Mouse (Mus musculus) heart, embryonic 16.5 days (tissue): ENCODE measurements around the gene Derl3. TPM values are rescaled to one million over a fixed set of nuclear protein-coding genes. Genes with fewer than 3 reads are reported as not detected.
"Not testable (repeated sequence)": the region's sequence is repeated elsewhere in the genome, so short reads cannot be mapped to it uniquely, and the experiment has no call there.

Experiments used
- ATAC-seq: fragments of 200-750 bp; cut with Nextera tagmentation; replicated peaks from 2 replicates; pipeline ENCODE4 v1.8.0; 2017; ENCODE audit warnings: moderate number of reproducible peaks; ENCODE audit not compliant: insufficient read depth, low FRiP score; ENCODE audit errors: extremely low read depth
- H3K27ac ChIP-seq: fragments of 300-500 bp; sonication (generic); 2 replicates; pipeline ENCODE4 v1.5.1; 2014; ENCODE audit warnings: mild to moderate bottlenecking, low read length, control low read depth, moderate library complexity
- H3K27me3 ChIP-seq: fragments of 300-500 bp; sonication (generic); 2 replicates; pipeline ENCODE4 v1.6.1; 2014; ENCODE audit warnings: low read length, mixed read lengths; ENCODE audit not compliant: control insufficient read depth, insufficient read depth
- H3K36me3 ChIP-seq: fragments of 300-500 bp; sonication (generic); 2 replicates; pipeline ENCODE4 v1.6.1; 2014; ENCODE audit not compliant: control insufficient read depth, insufficient read depth
- H3K4me1 ChIP-seq: fragments of 300-500 bp; sonication (generic); 2 replicates; pipeline ENCODE4 v1.6.1; 2014; ENCODE audit warnings: low read length, mixed read lengths; ENCODE audit not compliant: control insufficient read depth, insufficient read depth
- H3K4me2 ChIP-seq: fragments of 300-500 bp; sonication (generic); 2 replicates; pipeline ENCODE4 v1.6.1; 2014; ENCODE audit warnings: low read depth, mild to moderate bottlenecking, control low read depth, low read length
- H3K4me3 ChIP-seq: fragments of 300-500 bp; sonication (generic); 2 replicates; pipeline ENCODE4 v1.5.1; 2014; ENCODE audit warnings: mild to moderate bottlenecking, control low read depth, low read length
- H3K9ac ChIP-seq: fragments of 300-500 bp; sonication (generic); 2 replicates; pipeline ENCODE4 v1.6.1; 2014; ENCODE audit warnings: low read length, control low read depth
- H3K9me3 ChIP-seq: fragments of 300-500 bp; sonication (generic); replicated peaks from 2 replicates; pipeline ENCODE4 v1.6.1; 2016; ENCODE audit warnings: low read length; ENCODE audit not compliant: control insufficient read depth
- WGBS: fragments of 180-500 bp; shearing (Covaris S2); extraction: QIAGEN DNeasy Blood & Tissue Kit; methylation state at CpG from one replicate; pipeline ENCODE4 v1.1.7; 2014; 5-methylcytosine and 5-hydroxymethylcytosine counted together
- polyA plus RNA-seq: library from polyadenylated mRNA; unstranded; fragments of >200 nt; fragmentation: Nextera tagmentation; extraction: Ambion mirVana; gene quantifications from 2 replicates; pipeline ENCODE4 v1.2.1, GENCODE M21; 2015

Gene Derl3
- polyA plus RNA-seq, 1 experiment from 2014 or later, result 1.2 TPM

DNA sequence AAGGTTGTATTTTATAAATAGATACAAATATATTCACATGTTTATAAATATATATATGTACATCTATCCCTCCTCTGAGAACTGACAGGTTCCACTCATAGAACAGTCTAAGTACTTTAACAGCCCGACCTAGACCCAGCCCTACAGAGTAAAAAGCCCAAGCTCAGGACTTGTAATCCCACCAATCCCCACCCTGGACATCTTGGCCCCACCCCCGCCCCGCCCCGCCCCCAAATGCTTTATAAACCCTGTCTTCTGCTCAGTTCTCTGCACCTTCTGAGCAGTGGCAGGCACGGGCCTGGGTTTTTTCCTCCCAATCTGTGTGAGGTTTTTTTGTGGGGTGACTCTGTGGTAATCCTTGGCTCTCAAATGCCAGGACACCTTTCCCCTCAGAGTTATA is 39.1 kb upstream of the Derl3 start:
- Histone ChIP-seq H3K4me1 (peaks cover 11% of the 10 kb centered on the region), H3K4me2 (no peak overlapping the region), H3K9me3 (no peaks in the 10 kb centered on the region), H3K4me3 (no peak overlapping the region), H3K27ac (no peak overlapping the region), H3K36me3 (peaks cover 14% of the 10 kb centered on the region), H3K27me3 (no peaks in the 10 kb centered on the region), H3K9ac (no peak overlapping the region)
- ATAC-seq, result no peak
- WGBS, result 36% methylated on average over 5 of the region's 5 CpGs

DNA sequence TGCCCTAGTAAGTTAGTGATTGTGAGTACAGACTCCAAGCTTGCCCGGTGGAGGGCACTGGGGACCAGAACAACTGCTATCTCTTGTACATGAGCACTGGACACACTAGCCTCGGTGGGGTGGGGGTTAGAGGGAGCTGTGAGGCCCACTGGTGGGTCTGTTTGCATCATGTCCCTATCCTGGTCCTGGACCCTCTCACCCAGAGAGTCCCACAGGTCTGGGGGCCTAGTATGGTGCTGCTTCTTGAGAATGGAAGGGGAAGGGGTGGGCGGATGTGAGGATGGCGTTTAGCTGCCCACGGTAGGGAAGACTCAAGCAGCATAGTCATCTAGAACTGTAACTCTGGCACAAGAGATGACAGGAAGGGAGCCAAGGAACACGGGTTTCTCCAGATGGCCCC is 38.4 kb upstream of the Derl3 start:
- WGBS, result 62% methylated on average over 6 of the region's 6 CpGs

DNA sequence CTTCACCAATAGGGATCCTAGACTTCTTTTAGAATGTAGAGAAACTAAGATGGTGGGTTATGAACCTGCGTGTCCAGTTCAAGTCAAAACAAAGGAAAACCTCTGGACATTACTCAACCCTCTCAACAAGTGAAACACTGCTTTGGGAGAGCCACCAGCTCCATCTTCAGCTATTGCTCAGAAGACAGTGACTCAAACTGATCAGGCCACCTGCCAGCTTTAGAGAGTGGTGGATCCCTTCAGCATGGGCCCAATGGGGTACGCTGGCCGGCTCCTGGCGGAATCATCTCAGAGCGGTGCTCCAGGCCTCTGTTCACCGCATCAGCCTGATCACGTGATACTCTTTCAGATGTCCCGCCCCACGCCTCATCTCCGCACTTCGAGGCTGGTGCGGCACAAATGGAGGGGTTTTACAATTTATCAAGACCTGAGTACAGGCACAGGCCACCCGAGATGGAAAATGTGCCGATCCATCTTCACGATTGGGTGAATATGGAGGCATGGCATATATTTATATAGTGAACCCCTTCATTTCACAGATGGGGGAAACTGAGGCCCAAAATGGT is 37.7 kb upstream of the Derl3 start:
- ATAC-seq, result no peak
- no peak overlapping the region for H3K4me3 ChIP-seq
- no peak overlapping the region for H3K27ac ChIP-seq
- H3K4me1 ChIP-seq, result peaks cover 16% of the 10 kb centered on the region
- H3K9ac ChIP-seq, result no peak overlapping the region
- 86% methylated on average over 15 of the region's 15 CpGs for WGBS
- no peaks in the 10 kb centered on the region for H3K27me3 ChIP-seq
- H3K4me2 ChIP-seq, result no peak overlapping the region
- H3K9me3 ChIP-seq, result no peaks in the 10 kb centered on the region
- H3K36me3 ChIP-seq, result peaks cover 14% of the 10 kb centered on the region

More for the DNA sequence above, 38.4 kb upstream of the Derl3 start:
- no peaks in the 10 kb centered on the region for H3K9me3 ChIP-seq
- no peak overlapping the region for H3K27ac ChIP-seq
- no peak overlapping the region for H3K4me3 ChIP-seq
- H3K9ac ChIP-seq, result no peak overlapping the region
- no peak for ATAC-seq
- peaks cover 13% of the 10 kb centered on the region for H3K4me1 ChIP-seq
- peaks cover 14% of the 10 kb centered on the region for H3K36me3 ChIP-seq
- no peak overlapping the region for H3K4me2 ChIP-seq
- no peaks in the 10 kb centered on the region for H3K27me3 ChIP-seq

DNA sequence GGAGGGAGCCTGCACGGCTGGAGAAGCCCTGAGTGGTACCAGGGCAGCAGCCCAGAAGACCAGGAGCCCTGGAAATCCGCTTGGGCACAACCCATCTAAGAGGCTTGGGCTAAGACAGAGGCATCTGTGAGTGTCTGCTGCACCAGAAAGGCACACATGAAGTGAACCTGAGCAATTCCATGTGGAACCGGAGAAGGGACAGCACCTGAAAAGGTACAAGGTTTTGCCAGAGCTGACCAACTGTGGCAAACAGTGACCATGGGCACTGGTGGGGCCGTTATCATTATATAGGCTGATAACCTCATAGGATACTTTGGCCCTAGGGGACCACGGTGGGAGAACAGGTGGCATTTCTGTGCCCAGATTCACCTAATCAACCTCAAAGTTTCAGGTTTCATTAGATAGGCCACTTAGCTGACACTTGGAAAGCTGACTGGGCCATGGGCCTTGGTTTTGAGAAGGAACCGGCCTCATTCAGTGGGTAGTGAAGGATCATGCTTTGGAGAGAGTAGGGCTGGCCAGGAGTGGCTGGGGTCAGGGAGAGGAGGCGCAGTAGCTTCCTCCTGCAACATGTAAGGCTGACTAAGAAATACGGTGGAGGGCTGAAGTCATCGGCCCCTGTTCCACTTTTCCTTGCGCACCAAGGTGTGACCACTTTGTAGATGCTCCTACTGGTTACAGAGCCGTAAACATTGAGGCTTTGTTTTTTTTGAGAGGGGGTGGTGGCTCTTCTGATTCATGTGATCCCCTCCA is 36.9 kb upstream of the Derl3 start:
- Histone ChIP-seq H3K27ac (no peak overlapping the region), H3K9ac (no peak overlapping the region), H3K36me3 (peaks cover 14% of the 10 kb centered on the region), H3K4me3 (no peak overlapping the region), H3K4me2 (no peak overlapping the region), H3K4me1 (peaks cover 25% of the 10 kb centered on the region), H3K9me3 (no peaks in the 10 kb centered on the region), H3K27me3 (no peaks in the 10 kb centered on the region)
- 78% methylated on average over 11 of the region's 11 CpGs for WGBS
- ATAC-seq, result no peak

DNA sequence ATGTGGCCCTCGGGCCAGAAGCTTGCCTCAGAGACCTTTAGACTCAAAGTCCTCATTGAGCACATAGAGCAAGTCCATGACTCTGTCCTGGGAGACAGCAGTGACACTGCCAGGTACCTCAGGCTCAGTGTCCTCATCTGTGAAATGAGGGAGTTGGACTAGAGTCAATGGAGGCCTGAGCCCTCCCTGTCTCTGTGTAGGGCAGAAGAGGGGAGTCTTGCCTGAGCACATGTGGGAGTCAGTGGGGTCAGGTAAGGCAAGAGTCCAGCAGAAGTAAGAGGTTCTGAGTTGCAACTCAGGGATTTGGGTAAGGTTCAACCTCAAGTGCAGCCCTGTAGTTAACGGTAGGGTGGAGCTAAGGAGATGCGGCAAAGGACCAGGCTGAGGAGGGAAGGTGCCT is 36.2 kb upstream of the Derl3 start:
- H3K27ac ChIP-seq, result no peak overlapping the region

DNA sequence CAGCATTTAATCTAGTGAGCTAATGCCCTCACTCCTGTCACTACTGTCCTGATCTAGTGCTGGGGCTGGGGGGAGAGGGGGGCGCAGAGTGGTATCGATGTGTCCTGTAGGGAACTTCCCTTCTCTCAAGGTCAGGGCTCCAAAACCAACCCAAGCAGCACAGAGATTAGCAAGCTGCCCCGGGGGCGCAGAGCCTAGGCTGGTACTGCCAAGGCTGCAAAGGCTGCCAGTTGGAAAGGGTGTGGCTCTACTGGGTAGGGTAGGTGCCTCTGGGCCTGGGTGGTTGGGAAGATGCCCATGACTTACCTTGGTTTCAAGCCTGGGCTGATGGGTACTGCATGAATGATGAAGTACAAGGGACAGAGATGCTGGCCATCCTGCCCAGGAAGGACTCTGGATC is 35.6 kb upstream of the Derl3 start:
- no peaks in the 10 kb centered on the region for H3K27me3 ChIP-seq
- H3K36me3 ChIP-seq, result peaks cover 14% of the 10 kb centered on the region
- H3K4me1 ChIP-seq, result peaks cover 26% of the 10 kb centered on the region
- no peaks in the 10 kb centered on the region for H3K9me3 ChIP-seq
- no peak overlapping the region for H3K4me3 ChIP-seq
- 88% methylated on average over 4 of the region's 4 CpGs for WGBS
- no peak overlapping the region for H3K4me2 ChIP-seq
- no peak overlapping the region for H3K27ac ChIP-seq
- ATAC-seq, result no peak
- H3K9ac ChIP-seq, result no peak overlapping the region

More for the DNA sequence above, 36.2 kb upstream of the Derl3 start:
- Histone ChIP-seq H3K4me3 (no peak overlapping the region), H3K27me3 (no peaks in the 10 kb centered on the region), H3K9me3 (no peaks in the 10 kb centered on the region), H3K4me2 (no peak overlapping the region), H3K9ac (no peak overlapping the region), H3K4me1 (peaks cover 26% of the 10 kb centered on the region), H3K36me3 (peaks cover 14% of the 10 kb centered on the region)
- WGBS, result 73% methylated on average over 3 of the region's 3 CpGs
- ATAC-seq, result no peak

DNA sequence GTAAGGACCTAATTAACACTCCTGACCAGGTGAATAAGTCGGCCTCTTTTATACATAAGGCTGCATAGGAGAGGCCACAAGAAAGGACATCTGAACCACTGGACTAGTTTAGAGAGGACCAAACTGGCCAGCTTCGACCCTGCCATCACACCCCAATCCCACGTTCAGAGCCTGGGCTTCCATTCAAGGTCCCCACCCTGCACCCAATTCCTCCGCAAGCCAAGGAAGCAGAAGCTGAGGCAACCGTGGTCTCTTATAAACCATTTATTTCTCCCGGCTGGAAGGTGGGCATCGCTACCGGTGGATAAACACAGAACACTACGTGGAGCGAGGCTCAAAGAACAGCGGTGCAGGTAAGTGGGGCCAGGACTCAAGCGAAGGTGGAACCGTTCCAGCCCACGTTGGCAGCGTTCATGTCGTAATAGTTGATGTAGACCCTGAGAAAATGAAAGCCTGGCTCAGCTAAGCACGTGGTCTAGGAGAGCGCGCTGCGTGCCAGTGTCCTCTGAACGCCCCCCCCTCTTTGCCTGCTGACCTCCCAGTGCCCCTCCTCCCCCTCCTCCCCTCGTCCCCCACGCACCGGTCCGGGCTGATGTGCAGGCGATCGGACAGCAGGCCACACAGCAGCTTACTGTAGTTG is 34.0 kb upstream of the Derl3 start:
- peak; percentile 47 for ATAC-seq
- H3K27me3 ChIP-seq, result no peaks in the 10 kb centered on the region
- peaks cover 14% of the 10 kb centered on the region for H3K36me3 ChIP-seq
- peak overlapping the region; percentile 84 for H3K9ac ChIP-seq
- H3K4me2 ChIP-seq, result peak overlapping the region; percentile 83
- H3K27ac ChIP-seq, result peak overlapping the region; percentile 93
- H3K4me1 ChIP-seq, result peaks cover 26% of the 10 kb centered on the region
- H3K4me3 ChIP-seq, result peak overlapping the region; percentile 61
- no peaks in the 10 kb centered on the region for H3K9me3 ChIP-seq
- WGBS, result 3% methylated on average over 27 of the region's 27 CpGs

DNA sequence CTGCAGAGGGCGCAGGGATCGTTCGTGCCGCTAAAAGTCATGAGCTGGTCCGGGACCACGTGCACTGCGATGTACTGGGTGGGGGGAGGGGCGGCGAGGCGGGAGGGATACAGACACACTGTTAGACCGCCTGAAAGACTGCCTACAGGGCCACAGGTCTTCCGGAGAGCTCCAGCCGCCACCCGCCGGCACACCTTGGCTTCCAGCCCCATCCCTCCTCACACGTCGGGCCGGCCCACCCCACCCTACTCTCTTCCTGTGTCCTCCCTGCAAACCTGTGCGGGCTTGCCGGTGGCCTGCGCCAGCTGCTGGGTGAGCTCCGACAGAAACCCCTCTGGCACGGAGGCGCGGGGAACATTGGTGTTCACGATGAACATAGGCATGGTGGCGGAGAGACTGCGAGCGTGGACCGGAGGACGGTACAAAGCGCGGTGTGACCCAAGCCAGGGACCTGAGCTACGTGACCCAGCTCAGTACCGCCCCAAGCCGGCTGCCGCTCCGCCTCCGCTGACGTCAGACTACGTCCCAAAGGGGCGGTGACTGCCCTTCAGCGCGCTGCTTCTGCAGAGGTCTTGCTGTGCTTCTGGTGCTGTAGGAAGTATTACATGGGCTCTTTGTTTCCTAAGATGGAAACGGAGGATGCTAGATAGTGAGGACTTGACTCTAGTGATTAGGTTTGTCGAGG is 33.3 kb upstream of the Derl3 start, which contains the start of gene Mif:
Mif (minus strand) TSS at position 455 of the 685 bp plus-strand sequence.
- Histone ChIP-seq H3K36me3 (peaks cover 14% of the 10 kb centered on the region), H3K27ac (peak within 1 kb of the TSS; percentile 93), H3K9ac (peak within 1 kb of the TSS; percentile 84), H3K4me3 (peak within 1 kb of the TSS; percentile 61), H3K4me2 (peak within 1 kb of the TSS; percentile 83), H3K4me1 (peaks cover 26% of the 10 kb centered on the region)
- under 1% methylated on average over 41 of the region's 46 CpGs for WGBS
- H3K27me3 ChIP-seq, H3K9me3 ChIP-seq: not testable (repeated sequence)
- peak; percentile 97 for ATAC-seq
